ENCODE assay signal across 20 mouse cellular contexts in genomic region chr10:78156926-78157325, GRCm38 (mm10). TPM values are rescaled to one million over a fixed set of nuclear protein-coding genes. Genes with fewer than 3 reads are reported as not detected.
A peak's percentile ranks its signal among the peaks of the same experiment; 100 is the strongest.
DNase-seq lines count a peak whose midpoint lies in the region; ATAC-seq and TF ChIP-seq lines count a peak whose summit lies in the region.
"Had no signal": no experiment of that assay in that cellular context is flagged by ENCODE, and none has a peak within 500 bp of the region (broad histone marks: within the 10 kb centered on the region; RNA-seq: fewer than 3 reads in every experiment).

No protein-coding gene starts in this region.

- WGBS in lung, embryonic 14.5 days, result 38% methylated on average over 6 of the region's 6 CpGs
- WGBS in lung, postnatal 0 days, result 46% methylated on average over 6 of the region's 6 CpGs
- WGBS in midbrain, embryonic 10.5 days, result 85% methylated on average over 6 of the region's 6 CpGs

- no peak overlapping the region for H3K27ac ChIP-seq in lung, embryonic 14.5 days (ENCODE audit: low read depth)
- H3K27ac ChIP-seq in lung, postnatal 0 days (ENCODE audit: low read length), result no peak overlapping the region
- no peak overlapping the region for H3K27ac ChIP-seq in midbrain, embryonic 10.5 days (replicated peaks)
- H3K27ac ChIP-seq: embryonic facial prominence, embryonic 10.5 days; embryonic facial prominence, embryonic 12.5 days; forebrain, embryonic 13.5 days; forebrain, embryonic 15.5 days had no signal

- no peak for TF ChIP-seq CTCF in lung, embryonic 14.5 days (IDR thresholded peaks at IDR 0.05; ENCODE audit: low read depth)
- TF ChIP-seq CTCF in lung, postnatal 0 days (IDR thresholded peaks at IDR 0.05), result no peak

- H3K4me3 ChIP-seq in lung, embryonic 14.5 days (ENCODE audit: low read depth, low read length), result no peak overlapping the region
- no peak overlapping the region for H3K4me3 ChIP-seq in lung, postnatal 0 days (ENCODE audit: low read depth, low read length)
- no peak overlapping the region for H3K4me3 ChIP-seq in midbrain, embryonic 10.5 days
- H3K4me3 ChIP-seq: embryonic facial prominence, embryonic 10.5 days; embryonic facial prominence, embryonic 12.5 days; forebrain, embryonic 13.5 days; forebrain, embryonic 15.5 days had no signal

- 0 out of 2 replicates have a peak, but pooled peaks have one; percentile 29 for TF ChIP-seq EP300 in lung, postnatal 0 days (IDR thresholded peaks at IDR 0.05)

- no peak for ATAC-seq in lung, embryonic 14.5 days (ENCODE audit: insufficient read depth)
- peak; percentile 21; the same call in 1 of the 2 replicates for ATAC-seq in lung, postnatal 0 days
- ATAC-seq: activated CD4-positive, CD25-positive, alpha-beta regulatory T cell, adult 4 months; forebrain, embryonic 13.5 days; forebrain, embryonic 15.5 days; Patski had no signal

- H3K4me1 ChIP-seq in lung, embryonic 14.5 days (ENCODE audit: insufficient read depth), result peaks cover 7% of the 10 kb centered on the region; the same call in 1 of the 2 replicates
- peaks cover 7% of the 10 kb centered on the region for H3K4me1 ChIP-seq in lung, postnatal 0 days (ENCODE audit: insufficient read depth, low read depth, low read length)
- peaks cover 9% of the 10 kb centered on the region for H3K4me1 ChIP-seq in midbrain, embryonic 10.5 days

- H3K27me3 ChIP-seq in lung, embryonic 14.5 days (ENCODE audit: insufficient read depth, low read length), result no peaks in the 10 kb centered on the region
- no peaks in the 10 kb centered on the region for H3K27me3 ChIP-seq in lung, postnatal 0 days (replicated peaks; ENCODE audit: insufficient read depth, low read length)
- no peaks in the 10 kb centered on the region for H3K27me3 ChIP-seq in midbrain, embryonic 10.5 days (ENCODE audit: low read depth, poor library complexity, severe bottlenecking)
- H3K27me3 ChIP-seq: embryonic facial prominence, embryonic 12.5 days; forebrain, embryonic 13.5 days; forebrain, embryonic 15.5 days; Patski had no signal

- H3K9me3 ChIP-seq in lung, embryonic 14.5 days (ENCODE audit: low read depth, low read length), result no peaks in the 10 kb centered on the region
- no peaks in the 10 kb centered on the region for H3K9me3 ChIP-seq in lung, postnatal 0 days (ENCODE audit: low read length)
- no peaks in the 10 kb centered on the region for H3K9me3 ChIP-seq in midbrain, embryonic 10.5 days (replicated peaks)
- H3K9me3 ChIP-seq: embryonic facial prominence, embryonic 10.5 days; embryonic facial prominence, embryonic 12.5 days; forebrain, embryonic 13.5 days; forebrain, embryonic 15.5 days had no signal

- 0 out of 2 replicates have a peak, but pooled peaks cover 3% of the 10 kb centered on the region for H3K36me3 ChIP-seq in lung, embryonic 14.5 days (ENCODE audit: insufficient read depth)
- no peaks in the 10 kb centered on the region for H3K36me3 ChIP-seq in lung, postnatal 0 days (ENCODE audit: insufficient read depth, low read length)
- no peaks in the 10 kb centered on the region for H3K36me3 ChIP-seq in midbrain, embryonic 10.5 days
- H3K36me3 ChIP-seq: forebrain, embryonic 15.5 days had no signal

- no peak overlapping the region for H3K9ac ChIP-seq in lung, embryonic 14.5 days
- H3K9ac ChIP-seq in lung, postnatal 0 days (replicated peaks; ENCODE audit: low read depth), result no peak overlapping the region
- H3K9ac ChIP-seq: embryonic facial prominence, embryonic 12.5 days; forebrain, embryonic 13.5 days; forebrain, embryonic 15.5 days had no signal

- peak; percentile 66 for DNase-seq in lung, embryonic 14.5 days
- DNase-seq in lung, postnatal 25 days (ENCODE audit: low spot score), result no peak
- DNase-seq in lung, postnatal 0 days (ENCODE audit: low spot score), result peak; percentile 66
- DNase-seq in lung, postnatal 36 days, result no peak
- peak; percentile 60 for DNase-seq in MN1 (ENCODE audit: low spot score)
- DNase-seq in midbrain, embryonic 10.5 days (ENCODE audit: low spot score), result no peak
- DNase-seq: adrenal gland, adult 8-10 months; adrenal gland, postnatal 14 days; adrenal gland, postnatal 36 days; cerebellum, adult 11-12 months; cerebellum, adult 2 months; cerebellum, adult 9-10 months; cerebellum, postnatal 10 days; cerebellum, postnatal 25 days had no signal

- no peak overlapping the region for H3K4me2 ChIP-seq in lung, embryonic 14.5 days
- no peak overlapping the region for H3K4me2 ChIP-seq in lung, postnatal 0 days (replicated peaks; ENCODE audit: low read depth, low read length)
- H3K4me2 ChIP-seq: embryonic facial prominence, embryonic 12.5 days; forebrain, embryonic 13.5 days; forebrain, embryonic 15.5 days had no signal

RNA-seq across cellular contexts. Expression of gene D10Jhu81e, which starts 12.7 kb away (rescaled TPM):
- polyA plus RNA-seq in lung, embryonic 14.5 days (2014; fragmentation: Nextera tagmentation; extraction: Ambion mirVana), result 16.7 and 19.7 TPM in 2 replicates
- polyA plus RNA-seq in lung, postnatal 0 days (2015; fragmentation: Nextera tagmentation; extraction: Ambion mirVana), result 24.8 and 27.0 TPM in 2 replicates
- polyA plus RNA-seq in midbrain, embryonic 10.5 days (2016; fragmentation: Nextera tagmentation; extraction: Ambion mirVana), result 17.7 and 18.2 TPM in 2 replicates

RNA-seq across cellular contexts. Expression of gene Pwp2, which starts 28.0 kb away (rescaled TPM):
- polyA plus RNA-seq in lung, embryonic 14.5 days (2014; fragmentation: Nextera tagmentation; extraction: Ambion mirVana), result 20.8 and 21.8 TPM in 2 replicates
- polyA plus RNA-seq in lung, postnatal 0 days (2015; fragmentation: Nextera tagmentation; extraction: Ambion mirVana), result 5.8 and 6.4 TPM in 2 replicates
- polyA plus RNA-seq in midbrain, embryonic 10.5 days (2016; fragmentation: Nextera tagmentation; extraction: Ambion mirVana), result 29.8 and 31.1 TPM in 2 replicates

Comparison
In these comparisons a context has a peak if more than half of its experiments do, and no peak if none do; other contexts are left out.
1. DNase-seq: peak in lung, embryonic 14.5 days (single experiment), lung, postnatal 0 days (single experiment) and MN1 (single experiment); none in lung, postnatal 25 days (single experiment), lung, postnatal 36 days (single experiment) and midbrain, embryonic 10.5 days (single experiment).